Mouse (Mus musculus) brain, adult 2 months (tissue): ENCODE data around the gene Tgfbr3l.

ENCODE experiments used
- DNase-seq: peaks from one replicate; pipeline ENCODE4 v3.0.0; 2011; ENCODE audit warnings: low read depth, low spot score

Gene Tgfbr3l

GRCm38 (mm10) chr8:4247951-4248540, at the start of gene Tgfbr3l:
TSS of gene Tgfbr3l (plus strand) at chr8:4248214.
- DNase-seq, result no peak

GRCm38 (mm10) chr8:4201321-4201720, 46.7 kb upstream of the Tgfbr3l start:
- no peak for DNase-seq

GRCm38 (mm10) chr8:4205246-4206123, 42.5 kb upstream of the Tgfbr3l start:
- no peak for DNase-seq

GRCm38 (mm10) chr8:4206182-4207015, 41.6 kb upstream of the Tgfbr3l start:
- DNase-seq, result peak; percentile 77

GRCm38 (mm10) chr8:4207016-4207350, 41.0 kb upstream of the Tgfbr3l start:
- DNase-seq, result no peak

- DNase-seq, result no peak
Measured at GRCm38 (mm10) chr8:4211097-4211496, 36.9 kb upstream of the Tgfbr3l start.

GRCm38 (mm10) chr8:4212809-4213209, 35.2 kb upstream of the Tgfbr3l start:
- DNase-seq, result peak; percentile 58

GRCm38 (mm10) chr8:4213210-4214005, 34.6 kb upstream of the Tgfbr3l start:
- DNase-seq, result no peak

- DNase-seq, result no peak
Measured at GRCm38 (mm10) chr8:4214006-4214980, 33.7 kb upstream of the Tgfbr3l start.

- DNase-seq, result no peak
Measured at GRCm38 (mm10) chr8:4216296-4216695, 31.7 kb upstream of the Tgfbr3l start.

- peak; percentile 87 for DNase-seq
Measured at GRCm38 (mm10) chr8:4216791-4217621, 31.0 kb upstream of the Tgfbr3l start, which contains the start of gene Prr36. TSS of gene Prr36 (minus strand) at chr8:4217459.

GRCm38 (mm10) chr8:4219617-4220016, 28.4 kb upstream of the Tgfbr3l start:
- peak; percentile 61 for DNase-seq

- DNase-seq, result no peak
Measured at GRCm38 (mm10) chr8:4222059-4222458, 26.0 kb upstream of the Tgfbr3l start.

GRCm38 (mm10) chr8:4226323-4226722, 21.7 kb upstream of the Tgfbr3l start:
- no peak for DNase-seq

GRCm38 (mm10) chr8:4226739-4227347, 21.2 kb upstream of the Tgfbr3l start, which contains the start of gene Lrrc8e:
TSS of gene Lrrc8e (plus strand) at chr8:4226827.
- DNase-seq, result no peak

GRCm38 (mm10) chr8:4227919-4228318, 20.1 kb upstream of the Tgfbr3l start:
- DNase-seq, result no peak

- DNase-seq, result no peak
Measured at GRCm38 (mm10) chr8:4229784-4230183, 18.2 kb upstream of the Tgfbr3l start.

GRCm38 (mm10) chr8:4230612-4231351, 17.2 kb upstream of the Tgfbr3l start:
- DNase-seq, result no peak
